Mouse (Mus musculus) testis, adult 2 months (tissue): ENCODE measurements around the gene Heyl.

Experiments used
- CTCF ChIP-seq: fragments of 200-500 bp; IDR thresholded peaks from 2 replicates; pipeline ENCODE4 v1.5.1; 2012; ENCODE audit warnings: low read depth, mild to moderate bottlenecking, inconsistent platforms, low read length, moderate library complexity; ENCODE audit not compliant: control insufficient read depth, insufficient read depth, insufficient replicate concordance
- POLR2A ChIP-seq: fragments of 200-500 bp; IDR thresholded peaks from 2 replicates; pipeline ENCODE4 v1.6.1; 2012; ENCODE audit warnings: low read depth, mild to moderate bottlenecking, inconsistent platforms, low read length, moderate library complexity; ENCODE audit not compliant: control insufficient read depth

GRCm38 (mm10) chr4:123233492-123234084 is at the start of gene Heyl:
- TF ChIP-seq CTCF (no peak), POLR2A (no peak)
